ENCODE assay signal across 22 mouse cellular contexts in the genomic region with DNA sequence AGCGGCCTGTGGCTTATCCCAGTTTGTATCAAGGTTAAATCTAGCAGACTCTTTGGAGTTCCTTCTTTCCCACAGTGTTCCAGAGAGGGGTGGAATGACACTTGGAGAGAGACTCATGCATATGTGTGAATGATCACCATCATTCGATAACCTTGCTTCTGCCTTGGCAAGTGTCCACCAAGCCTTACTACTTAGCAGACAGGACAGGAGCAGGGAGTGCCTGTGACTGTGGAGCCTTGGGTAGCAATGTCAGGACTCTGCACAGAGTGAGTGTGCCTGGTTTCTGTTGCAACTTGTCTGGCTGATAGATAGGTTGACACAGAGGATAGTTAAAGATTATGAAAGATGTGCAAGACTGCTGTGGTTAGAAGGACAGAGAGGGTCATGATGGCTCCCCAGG. TPM values are rescaled to one million over a fixed set of nuclear protein-coding genes. Genes with fewer than 3 reads are reported as not detected.
A peak's percentile ranks its signal among the peaks of the same experiment; 100 is the strongest.
DNase-seq lines count a peak whose midpoint lies in the region; ATAC-seq and TF ChIP-seq lines count a peak whose summit lies in the region.
"Had no signal": no experiment of that assay in that cellular context is flagged by ENCODE, and none has a peak within 500 bp of the region (broad histone marks: within the 10 kb centered on the region; RNA-seq: fewer than 3 reads in every experiment).

No protein-coding gene starts in this region.

- H3K27ac ChIP-seq in layer of hippocampus, adult 2 months: peak overlapping the region; percentile 83
- H3K27ac ChIP-seq in hindbrain, embryonic 11.5 days (ENCODE audit: low read depth, low read length): no peak overlapping the region
- H3K27ac ChIP-seq in forebrain, embryonic 14.5 days (ENCODE audit: low read depth, low read length): no peak overlapping the region
- H3K27ac ChIP-seq: embryonic facial prominence, embryonic 12.5 days; embryonic facial prominence, embryonic 15.5 days; gastrocnemius, adult 2 months; hindbrain, embryonic 14.5 days; hindbrain, postnatal 0 days had no signal

- DNase-seq in layer of hippocampus, adult 2 months (ENCODE audit: low spot score in 2 of 2): no peak
- no peak for DNase-seq in layer of hippocampus, adult 11-12 months (ENCODE audit: low spot score)
- peak; percentile 37 for DNase-seq in adipocyte (ENCODE audit: low spot score)
- peak; percentile 73 for DNase-seq in adrenal gland, adult 8-10 months
- DNase-seq in adrenal gland, postnatal 25 days: peak; percentile 40
- DNase-seq in urinary bladder, postnatal 14 days (ENCODE audit: low spot score): no peak
- DNase-seq in hindbrain, embryonic 11.5 days (ENCODE audit: low spot score): no peak
- DNase-seq in forebrain, embryonic 14.5 days (ENCODE audit: low spot score): no peak
- DNase-seq: cerebellum, adult 9-11 months; gastrocnemius, adult 2 months; gastrocnemius, postnatal 14 days; heart, adult 11 months; kidney, adult 18-20 months had no signal

- no peaks in the 10 kb centered on the region for H3K4me1 ChIP-seq in hindbrain, embryonic 11.5 days (replicated peaks; ENCODE audit: control insufficient read depth, insufficient read depth, low read length)
- H3K4me1 ChIP-seq in forebrain, embryonic 14.5 days (ENCODE audit: control insufficient read depth, insufficient read depth, low read length): no peaks in the 10 kb centered on the region
- H3K4me1 ChIP-seq: embryonic facial prominence, embryonic 12.5 days; embryonic facial prominence, embryonic 15.5 days had no signal

- no peak for TF ChIP-seq CTCF in layer of hippocampus, adult 2 months (conservative IDR thresholded peaks at IDR 0.05)

- no peaks in the 10 kb centered on the region for H3K27me3 ChIP-seq in hindbrain, embryonic 11.5 days (ENCODE audit: control insufficient read depth, insufficient read depth, low read length)
- H3K27me3 ChIP-seq in forebrain, embryonic 14.5 days (replicated peaks; ENCODE audit: control insufficient read depth, insufficient read depth, low read length): no peaks in the 10 kb centered on the region
- H3K27me3 ChIP-seq: embryonic facial prominence, embryonic 12.5 days; embryonic facial prominence, embryonic 15.5 days had no signal

- no peaks in the 10 kb centered on the region for H3K9me3 ChIP-seq in hindbrain, embryonic 11.5 days (ENCODE audit: control insufficient read depth, low read length)
- H3K9me3 ChIP-seq in forebrain, embryonic 14.5 days (replicated peaks; ENCODE audit: control insufficient read depth, low read length): no peaks in the 10 kb centered on the region
- H3K9me3 ChIP-seq: embryonic facial prominence, embryonic 12.5 days; embryonic facial prominence, embryonic 15.5 days had no signal

- peaks cover 12% of the 10 kb centered on the region; the same call in 1 of the 2 replicates for H3K36me3 ChIP-seq in hindbrain, embryonic 11.5 days (ENCODE audit: control insufficient read depth, insufficient read depth, low read length)
- H3K36me3 ChIP-seq in forebrain, embryonic 14.5 days (ENCODE audit: control insufficient read depth, insufficient read depth, low read length): peaks cover 88% of the 10 kb centered on the region

- 95% methylated on average over 2 of the region's 2 CpGs for WGBS in hindbrain, embryonic 11.5 days
- 98% methylated on average over 2 of the region's 2 CpGs for WGBS in forebrain, embryonic 14.5 days

- H3K9ac ChIP-seq in hindbrain, embryonic 11.5 days (ENCODE audit: low read depth, low read length): no peak overlapping the region
- no peak overlapping the region for H3K9ac ChIP-seq in forebrain, embryonic 14.5 days (ENCODE audit: low read length)
- H3K9ac ChIP-seq: embryonic facial prominence, embryonic 12.5 days; embryonic facial prominence, embryonic 15.5 days; hindbrain, embryonic 14.5 days had no signal

- no peak overlapping the region for H3K4me3 ChIP-seq in layer of hippocampus, adult 2 months
- no peak overlapping the region for H3K4me3 ChIP-seq in hindbrain, embryonic 11.5 days (ENCODE audit: low read depth, low read length)
- no peak overlapping the region for H3K4me3 ChIP-seq in forebrain, embryonic 14.5 days (ENCODE audit: low read depth, low read length)
- H3K4me3 ChIP-seq: embryonic facial prominence, embryonic 12.5 days; embryonic facial prominence, embryonic 15.5 days; gastrocnemius, adult 2 months had no signal

- ATAC-seq in hindbrain, embryonic 11.5 days (ENCODE audit: low FRiP score): no peak
- ATAC-seq in forebrain, embryonic 14.5 days: no peak
- ATAC-seq: activated CD4-positive, CD25-positive, alpha-beta regulatory T cell, adult 4 months; forebrain, embryonic 16.5 days; hindbrain, postnatal 0 days; inflammation-experienced regulatory T-cells, adult 6 months; intestine, embryonic 16.5 days had no signal

- H3K4me2 ChIP-seq in hindbrain, embryonic 11.5 days (replicated peaks; ENCODE audit: low read depth, low read length): no peak overlapping the region
- no peak overlapping the region for H3K4me2 ChIP-seq in forebrain, embryonic 14.5 days (ENCODE audit: low read length)
- H3K4me2 ChIP-seq: embryonic facial prominence, embryonic 12.5 days; embryonic facial prominence, embryonic 15.5 days; heart, embryonic 11.5 days; hindbrain, embryonic 14.5 days had no signal

RNA-seq across cellular contexts. Expression of a gene that starts 18.6 kb away (rescaled TPM):
- total RNA-seq in layer of hippocampus, adult 2 months (2021): 100 to 1,000 TPM; 129 to 147 TPM
- total RNA-seq in adrenal gland, adult 8-10 months (2022): 100 to 1,000 TPM in 1 of 4 experiments, 10 to 100 TPM in 3; 46.9 to 101 (median 65.6) TPM
- total RNA-seq in adrenal gland, postnatal 25 days (2021): 68.9 and 74.1 TPM in 2 replicates
- 46.1 and 59.0 TPM in 2 replicates for polyA plus RNA-seq in hindbrain, embryonic 11.5 days (2014; fragmentation: Nextera tagmentation; extraction: Ambion mirVana)
- polyA plus RNA-seq in forebrain, embryonic 14.5 days (2014; fragmentation: Nextera tagmentation; extraction: Ambion mirVana): 37.7 and 47.9 TPM in 2 replicates

Comparison
In these comparisons a context has a peak if more than half of its experiments do, and no peak if none do; other contexts are left out.
1. DNase-seq: peak in adipocyte (single experiment), adrenal gland, adult 8-10 months (single experiment) and adrenal gland, postnatal 25 days (single experiment); none in layer of hippocampus, adult 2 months (0 of 2), layer of hippocampus, adult 11-12 months (single experiment), urinary bladder, postnatal 14 days (single experiment), hindbrain, embryonic 11.5 days (single experiment) and forebrain, embryonic 14.5 days (single experiment).